Mouse (Mus musculus): ENCODE results near the gene Pias1.
"Not testable (repeated sequence)": the region's sequence is repeated elsewhere in the genome, so short reads cannot be mapped to it uniquely, and the experiment has no call there.

Gene Pias1

GRCm38 (mm10) chr9:62940966-62941365 lies 46.8 kb downstream of the Pias1 start:
- DNase-seq (ENCODE audit: low spot score): no peak

DNA sequence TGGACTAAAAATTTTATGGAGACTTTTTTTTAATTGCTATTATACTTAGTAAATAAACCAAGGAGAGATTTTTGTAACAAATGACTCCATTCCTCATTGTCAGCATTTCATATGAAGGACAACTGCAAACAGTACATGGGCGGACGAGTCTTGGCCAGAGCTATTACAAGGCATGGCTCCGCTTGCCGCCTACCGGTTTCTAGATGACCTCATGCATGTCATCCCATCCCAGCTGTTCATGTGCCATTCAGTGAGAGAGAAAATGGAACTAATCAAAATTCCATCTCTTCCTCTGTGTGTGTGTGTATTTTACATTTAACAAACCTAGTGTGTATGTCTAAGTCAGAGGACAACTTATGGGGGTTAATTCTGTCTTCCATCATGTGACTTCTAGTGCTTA lies 51.9 kb downstream of the Pias1 start:
- no peak for DNase-seq (ENCODE audit: low spot score)

GRCm38 (mm10) chr9:62934700-62935400 lies 52.9 kb downstream of the Pias1 start:
- DNase-seq (ENCODE audit: low spot score): no peak

DNA sequence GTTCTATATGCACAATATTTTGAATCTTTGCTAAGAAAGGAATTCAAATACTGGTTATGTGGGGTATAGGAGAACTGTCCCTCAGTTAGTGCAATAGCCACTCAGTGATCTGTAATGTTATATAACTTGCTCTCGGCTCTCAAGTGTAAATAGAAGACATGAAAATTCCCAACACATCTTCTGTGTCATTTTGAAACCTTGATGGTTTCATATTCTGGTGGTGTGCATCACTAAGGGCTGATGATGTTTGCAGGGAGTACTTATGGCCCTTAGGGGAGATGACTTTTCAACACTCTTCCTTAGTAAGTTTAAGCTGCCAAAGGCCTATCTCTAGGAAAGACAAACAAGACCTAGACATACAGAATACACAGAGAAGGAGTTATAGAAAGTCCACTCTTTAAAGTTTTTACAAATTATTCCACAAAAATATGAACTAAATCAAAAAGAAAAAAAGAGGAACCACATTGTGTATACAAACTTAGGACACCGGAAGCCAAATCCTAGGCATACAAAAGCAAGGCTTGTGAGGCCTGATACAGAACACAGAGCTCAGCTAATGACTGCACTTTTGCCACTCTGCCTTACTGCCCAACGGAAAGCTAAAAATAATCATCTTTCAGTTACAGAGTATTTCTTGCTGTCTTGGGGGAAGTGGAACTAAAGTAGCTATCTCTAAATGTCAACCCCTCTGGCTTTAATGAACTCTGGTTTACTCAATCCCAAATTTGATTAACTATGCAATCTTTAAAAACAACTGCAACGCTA lies 55.0 kb downstream of the Pias1 start:
- no peak for DNase-seq (ENCODE audit: low spot score)

DNA sequence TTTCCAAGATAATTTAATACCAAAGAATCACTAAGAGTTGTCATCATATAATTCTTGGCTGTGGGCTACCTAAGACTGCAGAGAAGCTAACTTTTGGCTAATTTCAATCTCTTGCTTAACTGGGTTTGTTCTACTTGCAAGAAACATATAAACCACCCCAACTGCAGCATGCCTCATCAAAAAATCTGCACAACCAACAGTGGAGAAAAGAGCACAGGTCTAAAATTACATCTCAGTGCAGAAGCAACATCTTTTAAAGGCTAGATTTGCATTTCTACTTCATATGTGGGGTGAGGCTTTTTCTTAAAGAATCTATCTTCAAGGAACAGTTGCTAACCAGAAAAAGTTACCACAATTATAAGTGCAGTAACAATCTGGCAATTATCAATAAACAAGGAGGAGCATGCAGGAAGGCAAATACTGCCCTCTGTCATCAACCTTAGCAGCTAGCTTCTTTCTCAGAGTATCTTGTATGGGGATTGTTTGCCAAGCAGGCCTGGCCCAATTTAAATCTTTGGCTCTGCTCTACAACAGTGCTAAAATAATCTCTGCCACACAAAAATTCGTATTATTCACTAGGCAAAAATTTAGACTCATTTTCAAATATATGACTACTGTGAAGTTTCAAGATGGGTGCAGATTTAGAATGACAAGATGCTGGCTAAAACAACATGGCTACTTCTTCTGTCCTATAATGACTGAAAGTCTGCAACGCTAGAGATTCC lies 62.7 kb downstream of the Pias1 start:
- DNase-seq (ENCODE audit: low spot score): no peak

DNA sequence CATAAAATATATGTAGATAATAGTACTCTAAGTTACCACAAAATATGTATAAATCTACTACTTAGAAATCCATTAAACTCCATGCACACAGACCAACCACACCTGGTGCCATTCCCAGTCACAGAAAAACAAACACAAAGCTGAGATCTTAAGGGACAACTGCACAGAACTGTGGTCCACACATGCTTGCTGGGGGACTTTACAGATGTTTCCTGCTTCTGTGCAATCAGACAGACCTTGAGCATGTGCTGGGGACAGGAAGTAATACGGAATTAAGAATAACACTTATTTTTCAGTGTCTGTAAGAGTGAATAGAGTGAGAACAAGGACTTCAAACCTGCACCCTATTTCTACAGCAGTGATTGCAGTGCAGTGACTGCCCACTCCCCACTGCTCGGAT lies 66.8 kb downstream of the Pias1 start:
- no peak for DNase-seq (ENCODE audit: low spot score)

DNA sequence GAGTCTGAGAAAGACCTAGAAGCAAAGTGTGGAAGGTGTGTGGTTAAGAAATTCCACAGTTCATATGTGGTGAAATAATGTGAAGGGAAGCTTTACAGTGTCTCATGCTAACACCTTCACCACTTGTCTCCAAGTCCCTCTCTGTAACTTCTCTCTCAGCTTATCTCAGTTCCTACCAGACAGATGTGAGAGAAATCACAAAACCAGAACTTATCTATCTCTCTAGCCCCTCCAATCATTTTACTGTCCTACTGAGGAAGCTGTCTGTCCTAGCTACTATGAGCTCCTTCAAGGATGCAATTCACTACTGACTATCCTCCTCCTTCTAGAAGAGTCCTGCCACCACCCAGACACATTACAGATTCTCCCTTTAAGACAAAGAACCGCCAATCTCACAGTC lies 70.7 kb downstream of the Pias1 start:
- no peak for DNase-seq (ENCODE audit: low spot score)

- DNase-seq (ENCODE audit: low spot score): no peak
Observed at GRCm38 (mm10) chr9:62913390-62914069, 74.2 kb downstream of the Pias1 start.

GRCm38 (mm10) chr9:62905039-62905438 lies 82.7 kb downstream of the Pias1 start:
- DNase-seq (ENCODE audit: low spot score): no peak

DNA sequence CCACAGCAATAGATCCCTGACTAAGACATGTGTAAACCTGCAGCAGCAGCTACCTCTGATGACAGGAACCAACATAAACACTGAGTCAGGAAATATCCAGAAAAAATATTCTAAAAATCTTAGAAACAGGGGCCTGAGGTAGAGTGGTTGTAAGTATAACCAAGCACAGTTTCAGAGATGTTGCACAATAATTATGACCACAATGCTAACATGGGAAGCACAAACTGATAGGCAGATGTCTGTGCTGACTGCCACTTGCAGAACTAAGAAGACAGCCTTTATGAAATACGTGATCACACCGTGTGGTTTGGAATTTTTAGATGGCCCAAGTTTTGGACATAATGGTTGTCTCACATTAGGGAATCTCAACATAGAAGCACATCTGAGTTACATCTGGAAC lies 83.9 kb downstream of the Pias1 start:
- DNase-seq (ENCODE audit: low spot score): no peak

- no peak for DNase-seq (ENCODE audit: low spot score)
Observed at GRCm38 (mm10) chr9:62901736-62902135, 86.0 kb downstream of the Pias1 start.

DNA sequence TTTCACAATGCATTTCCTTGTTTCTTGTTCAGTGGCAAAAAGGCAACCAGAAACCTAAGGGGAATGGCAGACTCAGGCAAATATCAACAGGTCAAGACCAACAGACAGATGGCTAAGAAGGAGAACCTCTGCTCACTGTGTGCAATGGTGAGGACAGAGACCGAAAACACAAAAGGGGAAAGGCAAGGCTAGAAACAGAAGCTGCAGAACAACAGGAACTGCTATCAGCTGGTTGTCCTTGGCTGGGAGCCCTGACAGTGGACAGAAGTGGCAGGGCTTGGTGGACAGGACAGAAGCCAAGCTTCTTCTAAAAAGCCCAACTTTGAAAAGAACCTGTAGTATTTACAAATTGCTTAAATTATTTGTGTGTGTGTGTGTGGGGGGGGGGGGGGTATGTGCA lies 93.2 kb downstream of the Pias1 start:
- no peak for DNase-seq (ENCODE audit: low spot score)

- peak; percentile 17 for DNase-seq (ENCODE audit: low spot score)
Observed at GRCm38 (mm10) chr9:62881871-62882270, 105.9 kb downstream of the Pias1 start.

- DNase-seq (ENCODE audit: low spot score): no peak
Observed at GRCm38 (mm10) chr9:62877825-62878224, 109.9 kb downstream of the Pias1 start.

DNA sequence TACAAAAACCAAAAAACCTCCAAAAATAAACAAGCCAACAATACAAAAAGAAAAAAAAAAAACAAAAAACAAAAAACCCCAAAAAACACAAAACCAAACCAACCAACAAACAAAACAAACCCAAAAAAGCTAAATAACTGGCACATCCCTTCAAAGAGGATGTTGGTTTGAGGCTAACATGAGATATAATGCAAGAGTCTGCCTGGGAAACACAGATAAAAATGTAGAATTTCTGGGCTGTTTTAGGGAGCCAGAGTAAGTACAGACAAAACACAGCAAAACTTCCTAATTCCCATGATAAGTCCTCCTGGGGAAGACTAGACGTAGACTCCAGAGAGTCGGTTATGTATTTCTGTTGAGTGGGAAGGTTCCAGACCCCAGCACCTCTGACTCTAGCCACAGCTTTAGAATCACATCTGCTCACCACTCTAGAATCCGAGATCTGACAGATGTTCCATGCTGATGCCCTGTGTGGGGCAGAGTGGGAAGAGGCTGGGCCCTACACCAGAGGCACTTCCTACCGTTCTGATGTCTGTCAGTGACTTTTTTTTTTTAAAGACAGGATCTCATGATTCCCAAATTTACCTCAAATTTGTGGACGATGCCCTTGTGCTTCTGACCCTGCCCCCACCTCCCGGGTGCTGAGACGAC lies 110.6 kb downstream of the Pias1 start:
- no peak for DNase-seq (ENCODE audit: low spot score)

DNA sequence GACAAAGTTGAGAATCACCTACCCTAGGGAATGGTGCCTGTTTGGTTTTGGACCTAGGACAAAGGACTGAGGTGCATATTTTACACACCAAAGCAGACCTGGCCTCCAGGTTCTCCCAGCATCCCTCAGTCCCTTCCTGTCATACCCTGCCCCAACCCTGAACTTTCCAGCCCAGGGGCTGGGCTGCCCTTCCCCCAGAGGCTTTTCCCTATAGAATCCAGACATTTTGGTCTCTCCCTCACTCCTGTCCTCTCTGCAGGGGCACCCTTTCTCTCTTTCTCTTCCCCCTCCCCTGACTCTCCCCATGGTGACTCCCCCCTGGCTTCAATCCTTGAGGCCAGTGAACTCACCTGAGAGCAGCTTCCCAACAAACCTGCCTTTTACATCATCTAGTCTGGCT lies 117.0 kb downstream of the Pias1 start:
- DNase-seq (ENCODE audit: low spot score): no peak

GRCm38 (mm10) chr9:62869236-62869635 lies 118.5 kb downstream of the Pias1 start:
- DNase-seq (ENCODE audit: low spot score): not testable (repeated sequence)

DNA sequence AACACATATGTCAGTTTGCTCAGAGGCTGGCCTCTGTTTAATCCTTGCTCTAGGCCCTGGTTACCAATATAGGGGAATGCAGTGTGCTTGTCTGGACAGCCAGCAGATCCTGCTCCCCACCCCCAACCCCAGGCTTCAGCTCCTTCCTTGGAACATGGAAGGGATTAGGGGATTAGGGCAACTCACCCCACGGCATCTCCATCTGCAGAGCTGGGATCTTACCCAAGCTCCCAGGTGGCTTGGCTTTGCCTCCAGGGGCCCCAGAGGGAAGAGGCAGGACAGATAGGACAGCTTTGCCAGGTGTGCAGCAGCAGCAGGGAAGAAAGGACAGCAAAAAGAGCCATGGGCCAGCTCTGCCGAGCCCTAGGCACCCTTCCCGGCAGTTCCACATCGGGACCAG lies 126.9 kb downstream of the Pias1 start:
- DNase-seq (ENCODE audit: low spot score): no peak

DNA sequence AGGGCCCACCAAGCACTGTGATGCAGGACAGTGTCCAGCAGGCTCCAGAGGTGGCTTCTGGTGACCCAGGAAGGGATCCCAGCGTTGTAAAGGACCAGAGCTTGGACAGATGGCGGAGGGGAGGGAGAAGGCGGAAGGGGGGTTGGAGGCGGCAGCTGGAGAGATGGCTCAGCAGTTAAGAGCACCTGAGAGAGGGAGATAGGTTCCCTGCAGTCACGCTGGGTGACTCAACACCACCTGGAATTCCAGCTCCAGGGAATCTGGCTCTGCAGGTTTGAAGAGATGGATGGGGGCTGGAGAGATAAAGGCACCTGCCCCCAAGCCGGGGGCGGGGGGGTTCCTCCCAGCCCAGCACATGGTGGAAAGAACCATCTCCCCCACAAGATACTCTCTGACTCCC lies 127.6 kb downstream of the Pias1 start:
- not testable (repeated sequence) for DNase-seq (ENCODE audit: low spot score)

DNA sequence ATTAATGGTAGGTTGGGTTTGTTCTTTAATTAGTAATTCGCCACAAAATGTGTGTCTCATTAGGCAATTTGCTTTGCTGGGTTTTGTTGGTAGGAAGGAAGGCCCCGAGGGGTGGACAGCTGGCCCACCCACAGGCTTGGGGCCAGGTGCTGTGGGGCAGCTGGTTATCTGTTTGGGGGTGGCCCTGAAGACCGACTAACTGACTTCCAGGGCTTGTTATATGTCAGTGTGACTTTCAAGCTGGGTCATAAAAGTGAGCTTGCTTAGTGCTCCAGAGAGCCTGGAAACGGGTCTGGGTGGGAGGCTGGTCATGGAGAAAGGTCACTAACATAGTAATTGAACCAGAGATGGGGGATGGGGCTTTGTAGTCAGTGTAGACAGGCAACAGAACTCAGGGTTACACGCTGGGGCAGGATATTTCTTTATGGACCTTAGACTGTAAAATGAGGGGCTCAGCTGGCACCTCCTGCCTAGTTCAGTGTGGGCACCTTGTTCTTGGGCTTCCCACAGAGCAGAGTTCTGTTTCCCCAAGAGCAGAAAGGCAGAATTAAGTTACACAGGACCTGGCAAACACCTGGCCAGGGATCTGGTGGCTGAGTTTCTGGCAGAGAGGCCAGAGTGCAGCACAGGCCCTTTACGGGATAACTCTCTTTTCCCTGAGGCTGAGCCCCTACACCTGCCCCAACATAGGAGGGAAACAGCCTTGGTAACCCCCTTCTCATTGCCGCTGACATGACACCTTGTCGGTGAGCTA lies 129.3 kb downstream of the Pias1 start:
- DNase-seq (ENCODE audit: low spot score): no peak

DNA sequence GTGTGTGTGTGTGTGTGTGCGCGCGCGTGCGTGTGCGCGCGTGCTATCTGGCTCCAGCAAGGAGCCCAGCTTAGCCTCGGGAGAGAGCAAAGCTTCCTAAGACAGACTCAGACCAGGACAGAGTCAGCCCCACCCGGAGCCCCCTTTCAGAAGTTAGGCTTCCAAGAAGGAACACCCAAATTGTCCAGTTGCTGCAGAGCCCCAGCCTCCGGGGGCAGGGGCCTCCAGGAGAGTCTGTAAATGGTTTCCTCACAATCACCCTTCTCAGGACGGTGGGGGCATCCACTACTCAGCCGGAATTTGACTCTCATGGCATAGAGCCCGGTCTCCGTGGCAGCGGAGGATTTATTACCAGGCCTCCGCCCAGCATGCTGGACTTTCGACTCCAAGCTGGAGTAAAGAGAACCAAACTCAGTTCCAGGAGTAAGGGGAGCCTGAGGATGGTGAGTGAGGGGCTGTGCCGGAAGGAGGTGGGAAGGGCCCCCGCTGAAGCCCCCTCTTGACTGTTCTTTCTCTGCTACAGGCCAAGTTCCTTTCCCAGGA lies 129.9 kb downstream of the Pias1 start, which contains the start of gene Calml4:
Gene Calml4 (plus strand): TSS at position 362 of the 543 bp plus-strand sequence.
- peak; percentile 75 for DNase-seq (ENCODE audit: low spot score)
